Mouse (Mus musculus): Measurements from ENCODE around the gene Tbl1xr1. TPM values are rescaled to one million over a fixed set of nuclear protein-coding genes. Genes with fewer than 3 reads are reported as not detected.
A peak's percentile ranks its signal among the peaks of the same experiment; 100 is the strongest.

Gene Tbl1xr1
- polyA plus RNA-seq, 1 experiment from 2014 or later, result 30.5 TPM

GRCm38 (mm10) chr3:22123145-22123544, 46.7 kb downstream of the Tbl1xr1 start:
- ATAC-seq (ENCODE audit: insufficient number of reproducible peaks, low FRiP score, low TSS enrichment, low read depth) (no peak), DNase-seq (ENCODE audit: low spot score) (no peak)
- H3K27me3 ChIP-seq (ENCODE audit: control insufficient read depth, insufficient read depth, low read length), result no peaks in the 10 kb centered on the region
- H3K9me3 ChIP-seq (ENCODE audit: control insufficient read depth, low read length), result no peaks in the 10 kb centered on the region
- no peak overlapping the region for H3K4me2 ChIP-seq (ENCODE audit: low read depth, severe bottlenecking)
- no peak overlapping the region for H3K4me3 ChIP-seq (ENCODE audit: low read depth, low read length)
- 90% methylated on average over 2 of the region's 2 CpGs for WGBS
- no peaks in the 10 kb centered on the region for H3K36me3 ChIP-seq (ENCODE audit: control insufficient read depth, insufficient read depth, low read length)
- no peak overlapping the region for H3K9ac ChIP-seq (ENCODE audit: low read length)
- peaks cover 11% of the 10 kb centered on the region; the same call in 1 of the 2 replicates for H3K4me1 ChIP-seq (ENCODE audit: control insufficient read depth, insufficient read depth, low read length)
- no peak overlapping the region for H3K27ac ChIP-seq (replicated peaks; ENCODE audit: low read depth, low read length)

- no peaks in the 10 kb centered on the region for H3K9me3 ChIP-seq (ENCODE audit: control insufficient read depth, low read length)
- WGBS, result 47% methylated on average over 5 of the region's 5 CpGs
- ATAC-seq (ENCODE audit: insufficient number of reproducible peaks, low FRiP score, low TSS enrichment, low read depth), result no peak
Measured at GRCm38 (mm10) chr3:22126251-22126826, 49.9 kb downstream of the Tbl1xr1 start.

GRCm38 (mm10) chr3:22131277-22131676, 54.8 kb downstream of the Tbl1xr1 start:
- Histone ChIP-seq H3K4me2 (ENCODE audit: low read depth, severe bottlenecking) (no peak overlapping the region), H3K9me3 (ENCODE audit: control insufficient read depth, low read length) (no peaks in the 10 kb centered on the region), H3K4me1 (ENCODE audit: control insufficient read depth, insufficient read depth, low read length) (peaks cover 3% of the 10 kb centered on the region; the same call in 1 of the 2 replicates), H3K27me3 (ENCODE audit: control insufficient read depth, insufficient read depth, low read length) (no peaks in the 10 kb centered on the region), H3K9ac (ENCODE audit: low read length) (no peak overlapping the region), H3K36me3 (ENCODE audit: control insufficient read depth, insufficient read depth, low read length) (no peaks in the 10 kb centered on the region), H3K4me3 (ENCODE audit: low read depth, low read length) (no peak overlapping the region), H3K27ac (replicated peaks; ENCODE audit: low read depth, low read length) (no peak overlapping the region)
- WGBS, result 93% methylated on average over 2 of the region's 2 CpGs
- DNase-seq (ENCODE audit: low spot score), result no peak
- ATAC-seq (ENCODE audit: insufficient number of reproducible peaks, low FRiP score, low TSS enrichment, low read depth), result no peak

More at GRCm38 (mm10) chr3:22126251-22126826, 49.9 kb downstream of the Tbl1xr1 start:
- Histone ChIP-seq H3K4me2 (ENCODE audit: low read depth, severe bottlenecking) (no peak overlapping the region), H3K9ac (ENCODE audit: low read length) (no peak overlapping the region), H3K36me3 (ENCODE audit: control insufficient read depth, insufficient read depth, low read length) (no peaks in the 10 kb centered on the region), H3K4me3 (ENCODE audit: low read depth, low read length) (no peak overlapping the region), H3K4me1 (ENCODE audit: control insufficient read depth, insufficient read depth, low read length) (peaks cover 9% of the 10 kb centered on the region; the same call in 1 of the 2 replicates), H3K27ac (replicated peaks; ENCODE audit: low read depth, low read length) (no peak overlapping the region), H3K27me3 (ENCODE audit: control insufficient read depth, insufficient read depth, low read length) (no peaks in the 10 kb centered on the region)
- peak; percentile 41 for DNase-seq (ENCODE audit: low spot score)

GRCm38 (mm10) chr3:22133626-22134025, 57.2 kb downstream of the Tbl1xr1 start:
- Histone ChIP-seq H3K27ac (replicated peaks; ENCODE audit: low read depth, low read length) (no peak overlapping the region), H3K36me3 (ENCODE audit: control insufficient read depth, insufficient read depth, low read length) (no peaks in the 10 kb centered on the region), H3K9ac (ENCODE audit: low read length) (no peak overlapping the region), H3K27me3 (ENCODE audit: control insufficient read depth, insufficient read depth, low read length) (no peaks in the 10 kb centered on the region), H3K4me3 (ENCODE audit: low read depth, low read length) (no peak overlapping the region), H3K9me3 (ENCODE audit: control insufficient read depth, low read length) (no peaks in the 10 kb centered on the region), H3K4me2 (ENCODE audit: low read depth, severe bottlenecking) (no peak overlapping the region), H3K4me1 (ENCODE audit: control insufficient read depth, insufficient read depth, low read length) (no peaks in the 10 kb centered on the region)
- no peak for ATAC-seq (ENCODE audit: insufficient number of reproducible peaks, low FRiP score, low TSS enrichment, low read depth)
- DNase-seq (ENCODE audit: low spot score), result no peak
- WGBS, result 91% methylated on average over 7 of the region's 7 CpGs

- ATAC-seq (ENCODE audit: insufficient number of reproducible peaks, low FRiP score, low TSS enrichment, low read depth), result no peak
- Histone ChIP-seq H3K9ac (ENCODE audit: low read length) (no peak overlapping the region), H3K27ac (replicated peaks; ENCODE audit: low read depth, low read length) (no peak overlapping the region), H3K4me1 (ENCODE audit: control insufficient read depth, insufficient read depth, low read length) (no peaks in the 10 kb centered on the region), H3K9me3 (ENCODE audit: control insufficient read depth, low read length) (no peaks in the 10 kb centered on the region), H3K27me3 (ENCODE audit: control insufficient read depth, insufficient read depth, low read length) (no peaks in the 10 kb centered on the region), H3K4me2 (ENCODE audit: low read depth, severe bottlenecking) (no peak overlapping the region), H3K36me3 (ENCODE audit: control insufficient read depth, insufficient read depth, low read length) (no peaks in the 10 kb centered on the region), H3K4me3 (ENCODE audit: low read depth, low read length) (no peak overlapping the region)
- no peak for DNase-seq (ENCODE audit: low spot score)
- 85% methylated on average over 9 of the region's 9 CpGs for WGBS
Measured at GRCm38 (mm10) chr3:22137793-22138579, 61.5 kb downstream of the Tbl1xr1 start.

GRCm38 (mm10) chr3:22138580-22139099, 62.2 kb downstream of the Tbl1xr1 start:
- Histone ChIP-seq H3K4me2 (ENCODE audit: low read depth, severe bottlenecking) (no peak overlapping the region), H3K9ac (ENCODE audit: low read length) (no peak overlapping the region), H3K4me3 (ENCODE audit: low read depth, low read length) (no peak overlapping the region), H3K27ac (replicated peaks; ENCODE audit: low read depth, low read length) (no peak overlapping the region), H3K4me1 (ENCODE audit: control insufficient read depth, insufficient read depth, low read length) (no peaks in the 10 kb centered on the region), H3K27me3 (ENCODE audit: control insufficient read depth, insufficient read depth, low read length) (no peaks in the 10 kb centered on the region), H3K9me3 (ENCODE audit: control insufficient read depth, low read length) (no peaks in the 10 kb centered on the region), H3K36me3 (ENCODE audit: control insufficient read depth, insufficient read depth, low read length) (no peaks in the 10 kb centered on the region)
- DNase-seq (ENCODE audit: low spot score) (no peak), ATAC-seq (ENCODE audit: insufficient number of reproducible peaks, low FRiP score, low TSS enrichment, low read depth) (no peak)
- WGBS, result 88% methylated on average over 2 of the region's 2 CpGs

GRCm38 (mm10) chr3:22140111-22140658, 63.7 kb downstream of the Tbl1xr1 start:
- Histone ChIP-seq H3K4me1 (ENCODE audit: control insufficient read depth, insufficient read depth, low read length) (no peaks in the 10 kb centered on the region), H3K36me3 (ENCODE audit: control insufficient read depth, insufficient read depth, low read length) (no peaks in the 10 kb centered on the region), H3K27me3 (ENCODE audit: control insufficient read depth, insufficient read depth, low read length) (no peaks in the 10 kb centered on the region), H3K4me2 (ENCODE audit: low read depth, severe bottlenecking) (no peak overlapping the region), H3K27ac (replicated peaks; ENCODE audit: low read depth, low read length) (no peak overlapping the region), H3K9me3 (ENCODE audit: control insufficient read depth, low read length) (no peaks in the 10 kb centered on the region), H3K4me3 (ENCODE audit: low read depth, low read length) (no peak overlapping the region), H3K9ac (ENCODE audit: low read length) (no peak overlapping the region)
- 78% methylated on average over 3 of the region's 3 CpGs for WGBS
- DNase-seq (ENCODE audit: low spot score) (no peak), ATAC-seq (ENCODE audit: insufficient number of reproducible peaks, low FRiP score, low TSS enrichment, low read depth) (no peak)

- Histone ChIP-seq H3K4me1 (ENCODE audit: control insufficient read depth, insufficient read depth, low read length) (no peaks in the 10 kb centered on the region), H3K4me2 (ENCODE audit: low read depth, severe bottlenecking) (no peak overlapping the region), H3K27me3 (ENCODE audit: control insufficient read depth, insufficient read depth, low read length) (no peaks in the 10 kb centered on the region), H3K9ac (ENCODE audit: low read length) (no peak overlapping the region), H3K27ac (replicated peaks; ENCODE audit: low read depth, low read length) (no peak overlapping the region), H3K4me3 (ENCODE audit: low read depth, low read length) (no peak overlapping the region), H3K36me3 (ENCODE audit: control insufficient read depth, insufficient read depth, low read length) (no peaks in the 10 kb centered on the region), H3K9me3 (ENCODE audit: control insufficient read depth, low read length) (no peaks in the 10 kb centered on the region)
- DNase-seq (ENCODE audit: low spot score), result no peak
- no peak for ATAC-seq (ENCODE audit: insufficient number of reproducible peaks, low FRiP score, low TSS enrichment, low read depth)
- 94% methylated on average over 6 of the region's 6 CpGs for WGBS
Measured at GRCm38 (mm10) chr3:22141984-22142719, 65.7 kb downstream of the Tbl1xr1 start.
